Mouse (Mus musculus): Measurements from ENCODE around the gene Zcchc14.

DNA sequence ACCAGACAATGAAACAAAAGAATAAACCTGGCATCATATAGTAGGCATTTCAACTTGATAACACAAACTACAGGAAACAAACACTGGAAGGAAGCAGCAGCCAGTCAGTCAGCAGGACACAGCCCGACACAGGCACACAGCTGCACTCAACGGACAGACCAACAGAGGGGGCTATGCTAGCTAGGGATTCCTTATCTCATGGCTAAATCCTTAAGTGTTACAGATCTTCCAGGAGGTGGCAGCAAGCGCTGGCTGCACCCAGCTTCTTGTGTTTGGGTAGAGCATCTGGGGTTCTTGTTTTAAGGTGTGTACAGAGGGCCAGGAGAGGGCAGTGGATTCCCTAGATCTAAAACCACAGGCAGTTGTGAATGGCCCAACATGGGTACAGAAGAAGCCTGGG lies 49.8 kb downstream of the Zcchc14 start:
- TF ChIP-seq CTCF (IDR thresholded peaks at IDR 0.05; ENCODE audit: control insufficient read depth, insufficient read depth, insufficient replicate concordance, low read depth, low read length) (peak; percentile 52; the same call in 1 of the 2 replicates), POLR2A (IDR thresholded peaks at IDR 0.05; ENCODE audit: control insufficient read depth, low read depth, low read length) (no peak)

Measured in testis, adult 2 months (tissue).